Mouse (Mus musculus): ENCODE measurements around the gene Ubn1.

- TF ChIP-seq ELF1 (IDR thresholded peaks at IDR 0.05; ENCODE audit: low read depth, low read length) (no peak), POLR2A (IDR thresholded peaks at IDR 0.05; ENCODE audit: low read depth, low read length) (no peak), TCF12 (IDR thresholded peaks at IDR 0.05; ENCODE audit: low read depth, low read length) (no peak), CTCF (conservative IDR thresholded peaks at IDR 0.05 in 1 of 2, IDR thresholded peaks at IDR 0.05 in 1 of 2; ENCODE audit: low read depth in 2 of 2, low read length in 2 of 2) (no peak), MAZ (IDR thresholded peaks at IDR 0.05; ENCODE audit: low read depth, low read length) (no peak), USF1 (IDR thresholded peaks at IDR 0.05; ENCODE audit: low read depth, low read length) (no peak)
Observed at GRCm38 (mm10) chr16:5131251-5131922, 81.5 kb downstream of the Ubn1 start.

Measured in CH12.LX (cell line).